Mouse (Mus musculus) stomach, postnatal 0 days (tissue): ENCODE results near the gene Epb41l1.

Experiments
- CTCF ChIP-seq: IDR thresholded peaks from 2 replicates; pipeline ENCODE4 v1.5.1; 2016; ENCODE audit warnings: antibody characterized with exemption, low read depth, mild to moderate bottlenecking, moderate library complexity
- EP300 ChIP-seq: optimal IDR thresholded peaks from 2 replicates; pipeline ENCODE3; 2016; ENCODE audit warnings: antibody characterized with exemption

DNA sequence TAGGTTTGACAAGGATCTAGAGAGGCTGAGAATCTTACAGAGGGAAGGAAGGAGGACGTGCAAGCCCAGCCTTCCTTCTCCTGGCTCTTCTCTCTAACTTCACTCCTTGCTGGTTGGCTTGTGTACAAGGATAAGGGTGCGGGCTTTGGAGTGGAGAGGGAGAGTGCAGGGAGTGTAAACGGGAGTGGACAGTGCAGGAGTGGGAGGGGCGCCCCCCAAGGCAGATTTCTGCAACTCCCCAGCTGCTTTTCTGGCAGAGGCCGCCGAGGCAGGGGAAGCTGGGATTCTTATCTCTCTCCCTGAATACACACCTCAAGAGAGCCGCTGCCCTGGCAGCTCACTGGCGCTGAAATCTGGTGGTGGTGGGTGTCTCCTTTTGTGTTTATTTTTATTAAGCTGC, 1.9 kb downstream of the Epb41l1 start:
- TF ChIP-seq CTCF (no peak), EP300 (no peak)
